Mouse (Mus musculus) v-Abl transformed pro-B cells (cell line): Measurements from ENCODE around the gene Fam69a.
"Not testable (repeated sequence)": the region's sequence is repeated elsewhere in the genome, so short reads cannot be mapped to it uniquely, and the experiment has no call there.

ENCODE experiments used
- in situ Hi-C, 2 experiments: fragments of 400-800 bp; cut with MboI; formaldehyde crosslinking; loops; one replicate each; pipeline ENCODE4 v1.15.1; 2025; ENCODE audit not compliant: unreplicated experiment in 2 of 2

The Fam69a gene

GRCm38 (mm10) chr5:107986255-107986966 is 474 bp downstream of the Fam69a start:
- in situ Hi-C loops: no loop called here

DNA sequence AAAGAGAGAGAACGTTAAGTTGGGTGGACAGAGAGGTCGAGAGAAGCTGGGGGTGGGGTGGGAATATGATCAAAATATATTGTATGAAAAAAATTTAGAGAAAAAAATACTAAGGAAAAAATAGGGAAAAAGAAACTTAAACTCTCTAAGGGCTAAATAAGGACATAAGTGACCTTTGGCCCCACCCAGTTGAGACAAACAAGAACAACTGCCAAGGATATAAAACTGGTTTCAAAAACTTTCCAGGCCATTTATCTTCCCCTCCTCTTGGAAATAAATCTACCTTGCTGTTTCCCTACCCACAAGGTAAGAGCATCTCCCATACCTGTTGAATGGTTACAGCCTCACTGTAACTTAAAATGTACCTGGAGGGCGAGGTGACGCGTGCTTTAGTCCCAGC is 2.9 kb downstream of the Fam69a start:
- in situ Hi-C loops: no loop called here

- in situ Hi-C loops: no loop called here
These were observed 4.9 kb downstream of the Fam69a start for GRCm38 (mm10) chr5:107982016-107982415.

DNA sequence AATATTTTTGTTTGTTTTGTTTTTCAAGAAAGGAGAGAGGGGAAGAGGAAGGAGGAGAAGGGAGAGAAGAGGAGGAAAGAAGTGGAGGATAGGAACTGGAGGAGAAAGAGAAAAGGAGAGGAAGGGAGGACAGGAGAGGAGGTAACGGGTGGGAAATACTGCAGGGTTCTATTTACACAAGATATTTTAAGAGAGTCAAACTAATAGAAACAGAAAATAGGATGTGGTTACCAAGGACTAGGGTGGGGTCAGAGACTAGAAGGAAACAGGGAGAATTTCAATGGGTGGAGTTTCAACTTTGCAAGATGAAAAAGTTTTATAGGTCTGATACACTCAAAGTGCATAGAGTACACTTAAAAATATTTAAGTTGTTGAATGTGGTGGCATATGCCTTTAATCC is 7.0 kb downstream of the Fam69a start:
- in situ Hi-C loops: no loop called here

- in situ Hi-C loops: no loop called here
These were observed 8.4 kb downstream of the Fam69a start for GRCm38 (mm10) chr5:107978289-107979035.

GRCm38 (mm10) chr5:107977640-107978288 is 9.1 kb downstream of the Fam69a start:
- in situ Hi-C loops: no loop called here

- in situ Hi-C loops: no loop called here
These were observed 13.6 kb downstream of the Fam69a start for GRCm38 (mm10) chr5:107973310-107973709.

DNA sequence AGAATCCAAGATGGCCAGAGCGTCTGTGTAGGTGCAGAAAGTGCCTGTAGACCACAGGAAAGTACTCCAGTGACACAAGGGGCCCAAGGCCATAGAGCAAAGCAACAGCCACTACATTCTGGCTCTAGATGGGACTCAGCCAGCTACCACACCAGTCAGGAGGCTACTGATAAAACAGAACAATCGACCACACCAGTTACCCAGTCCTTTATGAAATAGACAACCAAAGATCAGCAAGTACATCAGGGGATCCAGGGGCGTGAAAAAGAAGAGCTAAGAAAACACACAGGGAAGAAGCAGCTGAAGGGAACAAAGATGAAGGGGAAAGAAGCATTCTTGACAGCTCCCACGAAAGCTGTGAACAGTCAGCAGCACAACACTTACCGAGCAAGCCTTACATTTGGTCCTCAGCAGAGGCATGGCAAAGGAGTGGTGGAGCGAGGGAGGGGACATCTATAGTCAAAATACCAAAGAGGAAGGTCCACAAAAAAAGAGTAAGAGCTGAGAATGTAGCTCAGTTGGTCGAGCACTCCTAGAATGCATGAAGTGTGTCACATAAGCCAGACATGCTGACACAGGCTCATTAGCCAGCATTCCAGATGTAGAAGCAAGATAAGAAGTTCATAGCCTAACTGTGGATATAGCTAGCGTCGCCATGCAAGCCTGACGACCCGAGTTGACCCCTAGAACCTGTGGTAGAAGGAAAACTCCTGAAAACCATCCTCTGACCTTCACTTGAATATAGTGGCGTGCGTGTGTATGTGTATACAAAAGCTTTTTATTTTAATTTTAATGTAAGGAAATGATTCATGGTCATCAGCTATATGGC is 14.2 kb downstream of the Fam69a start:
- in situ Hi-C loops: no loop called here

DNA sequence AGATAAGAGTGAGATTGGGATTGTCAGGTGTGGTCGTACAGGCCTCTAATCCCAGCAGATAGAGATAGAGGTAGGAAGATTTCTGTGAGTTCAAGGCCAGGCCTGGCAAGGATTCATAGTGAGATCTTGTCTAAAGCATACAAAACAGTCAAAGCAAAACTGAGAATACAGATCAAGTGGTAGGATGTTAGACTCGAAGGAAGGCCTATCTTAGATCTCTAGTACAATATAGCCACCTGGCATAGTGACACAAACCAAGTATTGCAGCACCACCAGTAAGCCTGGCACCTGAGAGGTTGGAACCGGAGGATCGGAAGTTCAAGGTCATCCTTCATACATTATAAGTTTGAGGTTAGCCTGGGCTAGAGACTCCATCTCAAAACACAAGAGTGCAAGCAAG is 15.8 kb downstream of the Fam69a start:
- in situ Hi-C loops: no loop called here

GRCm38 (mm10) chr5:107969818-107970217 is 17.1 kb downstream of the Fam69a start:
- in situ Hi-C loops: not testable (repeated sequence)

GRCm38 (mm10) chr5:107968079-107968478 is 18.8 kb downstream of the Fam69a start:
- in situ Hi-C loops: no loop called here

- in situ Hi-C loops: no loop called here
These were observed 19.9 kb downstream of the Fam69a start for GRCm38 (mm10) chr5:107966841-107967457.

DNA sequence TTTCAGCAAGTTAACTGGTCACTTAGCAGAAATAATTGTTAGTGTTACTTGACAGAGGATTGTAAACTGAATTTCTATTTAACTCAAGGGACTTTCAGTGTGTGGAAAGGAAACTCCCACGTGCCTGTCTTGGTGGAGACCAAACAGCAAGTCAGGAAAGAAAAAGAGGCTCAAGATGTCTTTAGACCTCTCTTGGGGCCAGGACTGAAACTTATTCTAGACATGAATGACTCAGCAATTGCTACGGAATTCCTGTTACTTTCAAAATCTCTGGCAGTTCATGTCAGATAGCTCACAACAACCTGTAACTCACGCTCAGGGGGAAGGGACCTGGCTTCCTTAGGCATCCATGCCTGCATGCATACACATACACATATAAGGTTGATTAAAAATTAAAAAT is 20.7 kb downstream of the Fam69a start:
- in situ Hi-C loops: no loop called here

DNA sequence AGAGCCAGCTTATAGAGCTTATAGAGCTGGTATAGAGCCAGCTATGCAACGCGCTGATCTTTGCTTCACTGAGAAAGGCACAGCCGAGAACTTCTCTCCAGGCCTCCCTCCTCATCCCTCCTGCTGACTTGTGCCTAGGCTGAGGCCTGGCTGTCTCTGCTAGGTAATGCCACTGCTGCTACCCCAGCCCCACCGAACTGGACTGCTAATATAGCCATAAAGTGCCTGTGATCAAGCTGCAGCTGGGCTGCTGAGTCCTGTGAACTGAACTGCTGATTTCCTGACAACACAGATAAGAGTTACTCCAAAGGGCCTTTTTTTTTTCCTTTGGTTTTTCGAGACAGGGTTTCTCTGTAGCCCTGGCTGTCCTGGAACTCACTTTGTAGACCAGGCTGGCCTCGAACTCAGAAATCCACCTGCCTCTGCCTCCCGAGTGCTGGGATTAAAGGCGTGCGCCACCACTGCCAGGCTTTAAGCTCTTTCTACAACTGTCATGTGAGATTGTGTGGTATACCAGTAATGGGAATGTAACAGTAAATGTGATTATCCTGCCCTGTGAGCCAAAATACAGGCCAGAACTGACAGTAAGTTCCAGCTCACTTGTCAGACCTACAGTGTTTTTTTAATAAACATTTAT is 21.4 kb downstream of the Fam69a start:
- in situ Hi-C loops: no loop called here

DNA sequence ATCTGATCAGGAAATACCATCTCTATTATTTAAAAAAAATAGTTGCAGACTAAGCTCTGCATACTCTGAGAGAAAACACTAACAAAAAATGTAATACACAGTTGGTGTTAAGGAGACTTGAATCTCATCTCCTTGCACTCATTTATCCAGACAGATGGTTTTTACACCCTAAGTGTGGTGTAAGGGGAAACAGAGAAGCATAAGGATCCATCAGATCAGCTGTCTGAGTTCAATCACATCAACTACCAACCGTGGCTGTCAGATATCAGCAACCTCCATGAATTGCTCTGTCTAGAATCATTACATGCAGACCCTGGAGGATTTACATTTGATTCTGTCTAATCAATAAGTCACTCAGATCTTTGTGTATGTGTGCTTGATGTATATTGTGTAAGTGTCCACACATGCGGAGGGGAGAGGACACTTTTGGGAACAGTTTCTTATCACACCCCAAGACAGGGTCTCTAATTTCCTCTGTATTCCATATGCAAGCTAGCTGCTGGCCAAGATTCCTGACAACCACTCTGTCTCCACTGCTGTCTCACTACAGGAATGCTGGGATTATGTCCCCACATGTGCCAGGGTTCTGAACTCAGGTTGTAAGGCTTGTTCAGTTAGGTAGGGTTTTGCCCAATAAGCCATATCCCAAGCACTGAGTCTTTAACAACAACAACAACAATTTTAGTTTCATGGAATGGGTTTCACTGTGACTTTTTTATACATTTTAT is 22.7 kb downstream of the Fam69a start:
- in situ Hi-C loops: no loop called here

DNA sequence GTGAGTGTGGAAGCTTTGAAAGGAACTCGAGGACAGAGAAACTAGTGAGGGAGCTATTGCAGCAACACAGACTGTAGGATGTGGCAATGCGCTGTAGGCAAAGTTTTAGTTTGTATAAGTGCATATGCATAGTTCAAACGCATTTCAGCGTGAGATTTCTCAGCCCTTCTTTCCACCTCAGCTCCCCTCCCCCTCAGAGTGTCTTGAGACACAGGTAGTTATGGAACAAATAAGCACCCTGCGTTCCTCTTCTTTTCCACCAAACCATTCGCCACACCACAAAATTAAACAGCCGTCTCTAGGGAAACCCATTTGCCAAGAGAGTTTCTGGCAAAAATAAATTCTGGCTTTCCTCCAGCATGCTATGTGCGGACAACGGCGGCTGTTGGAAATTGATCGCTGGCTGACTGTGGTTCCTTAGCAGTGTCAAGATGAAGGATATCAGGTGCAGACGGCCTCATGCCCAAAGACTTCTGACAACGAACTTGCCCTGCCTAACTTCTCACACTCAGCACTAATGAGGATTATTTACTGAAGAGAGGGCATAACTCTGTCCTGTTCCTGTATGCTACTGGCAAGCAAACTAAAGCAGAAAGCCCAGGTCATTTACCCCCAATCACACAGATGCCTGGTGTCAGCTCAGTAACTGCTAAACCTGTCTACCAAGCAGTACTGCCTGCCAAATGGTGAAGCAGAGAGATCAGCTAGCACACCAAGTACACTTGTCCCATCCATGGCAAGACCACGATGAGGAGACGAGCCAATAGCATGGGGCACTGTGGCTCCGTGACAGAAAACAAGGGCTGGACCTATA is 25.2 kb downstream of the Fam69a start:
- in situ Hi-C loops: no loop called here

GRCm38 (mm10) chr5:107960532-107961202 is 26.2 kb downstream of the Fam69a start:
- in situ Hi-C loops: no loop called here
